Mouse (Mus musculus): ENCODE measurements at regions not wholly inside any gene's neighbourhood (a gene's known extent, or its start where the extent isn't known, plus 50 kb on each side); places are given as distances from the start of the nearest gene placed in this dataset.
A peak's percentile ranks its signal among the peaks of the same experiment; 100 is the strongest.

- no peak for DNase-seq (ENCODE audit: extremely low spot score in 1 of 2, low spot score in 1 of 2)
Observed at GRCm38 (mm10) chr16:93533205-93533604, 70.7 kb downstream of the Setd4 start.

- no peak for DNase-seq (ENCODE audit: extremely low spot score in 1 of 2, low spot score in 1 of 2)
Observed at GRCm38 (mm10) chr16:93531937-93532336, 71.9 kb downstream of the Setd4 start.

GRCm38 (mm10) chr16:93522485-93522884, 81.4 kb downstream of the Setd4 start:
- no peak for DNase-seq (ENCODE audit: extremely low spot score in 1 of 2, low spot score in 1 of 2)

- no peak for DNase-seq (ENCODE audit: extremely low spot score in 1 of 2, low spot score in 1 of 2)
Observed at GRCm38 (mm10) chr16:93520481-93520880, 83.4 kb downstream of the Setd4 start.

- DNase-seq (ENCODE audit: extremely low spot score in 1 of 2, low spot score in 1 of 2), result no peak
Observed at GRCm38 (mm10) chr16:93518620-93519019, 85.2 kb downstream of the Setd4 start.

GRCm38 (mm10) chr16:93516793-93517192, 87.1 kb downstream of the Setd4 start:
- DNase-seq (ENCODE audit: extremely low spot score in 1 of 2, low spot score in 1 of 2), result no peak

GRCm38 (mm10) chr16:93515456-93515941, 88.4 kb downstream of the Setd4 start:
- no peak for DNase-seq (ENCODE audit: extremely low spot score in 1 of 2, low spot score in 1 of 2)

GRCm38 (mm10) chr16:93513616-93514041, 90.2 kb downstream of the Setd4 start:
- DNase-seq (ENCODE audit: extremely low spot score in 1 of 2, low spot score in 1 of 2), result no peak

- DNase-seq (ENCODE audit: extremely low spot score in 1 of 2, low spot score in 1 of 2), result no peak
Observed at GRCm38 (mm10) chr16:93511988-93512387, 91.9 kb downstream of the Setd4 start.

- no peak for DNase-seq (ENCODE audit: extremely low spot score in 1 of 2, low spot score in 1 of 2)
Observed at GRCm38 (mm10) chr16:93511517-93511916, 92.3 kb downstream of the Setd4 start.

GRCm38 (mm10) chr16:93498800-93499199, 105.1 kb downstream of the Setd4 start:
- no peak for DNase-seq (ENCODE audit: extremely low spot score in 1 of 2, low spot score in 1 of 2)

- no peak for DNase-seq (ENCODE audit: extremely low spot score in 1 of 2, low spot score in 1 of 2)
Observed at GRCm38 (mm10) chr16:93493337-93494002, 110.4 kb downstream of the Setd4 start.

GRCm38 (mm10) chr16:93486646-93487550, 117.0 kb downstream of the Setd4 start:
- peak; percentile 11 to 58 for DNase-seq (ENCODE audit: extremely low spot score in 1 of 2, low spot score in 1 of 2)

GRCm38 (mm10) chr16:93469957-93470356, 133.9 kb downstream of the Setd4 start:
- no peak for DNase-seq (ENCODE audit: extremely low spot score in 1 of 2, low spot score in 1 of 2)

GRCm38 (mm10) chr16:93465741-93466140, 138.1 kb downstream of the Setd4 start:
- no peak for DNase-seq (ENCODE audit: extremely low spot score in 1 of 2, low spot score in 1 of 2)

GRCm38 (mm10) chr16:93464898-93465297, 139.0 kb downstream of the Setd4 start:
- no peak for DNase-seq (ENCODE audit: extremely low spot score in 1 of 2, low spot score in 1 of 2)

GRCm38 (mm10) chr16:93463405-93463804, 140.5 kb downstream of the Setd4 start:
- DNase-seq (ENCODE audit: extremely low spot score in 1 of 2, low spot score in 1 of 2), result no peak

- DNase-seq (ENCODE audit: extremely low spot score in 1 of 2, low spot score in 1 of 2), result no peak
Observed at GRCm38 (mm10) chr16:93462286-93462610, 141.6 kb downstream of the Setd4 start.

- DNase-seq (ENCODE audit: extremely low spot score in 1 of 2, low spot score in 1 of 2), result no peak
Observed at GRCm38 (mm10) chr16:93461406-93462285, 142.2 kb downstream of the Setd4 start.

- no peak for DNase-seq (ENCODE audit: extremely low spot score in 1 of 2, low spot score in 1 of 2)
Observed at GRCm38 (mm10) chr16:93459497-93460240, 144.2 kb downstream of the Setd4 start.
